Mouse (Mus musculus): ENCODE measurements at regions not wholly inside any gene's neighbourhood (a gene's known extent, or its start where the extent isn't known, plus 50 kb on each side); places are given as distances from the start of the nearest gene placed in this dataset.
"Not testable (repeated sequence)": the region's sequence is repeated elsewhere in the genome, so short reads cannot be mapped to it uniquely, and the experiment has no call there.

DNA sequence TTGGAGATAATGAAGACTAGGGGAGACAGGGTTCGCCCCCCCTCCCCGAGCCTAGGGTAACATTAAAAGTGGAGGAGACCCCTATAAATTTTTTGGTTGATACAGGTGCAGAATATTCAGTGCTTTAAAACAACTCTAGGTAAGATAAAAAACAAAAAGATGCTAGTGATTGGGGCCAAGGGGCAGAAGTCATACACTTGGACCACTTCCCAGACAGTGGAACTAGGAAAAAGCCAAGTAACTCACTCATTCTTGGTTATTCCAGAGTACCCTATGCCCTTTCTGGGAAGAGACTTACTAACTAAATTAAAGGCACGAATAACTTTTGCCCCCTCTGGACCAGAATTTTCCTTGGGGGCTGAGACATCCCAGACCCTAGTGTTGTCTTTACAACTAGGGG, 221.8 kb upstream of the Ceacam5 start:
- not testable (repeated sequence) for H3K4me1 ChIP-seq (ENCODE audit: control insufficient read depth, insufficient read depth, low read length); H3K36me3 ChIP-seq (ENCODE audit: control insufficient read depth, insufficient read depth, low read length); H3K27ac ChIP-seq (ENCODE audit: insufficient read depth, low read depth, low read length); H3K4me3 ChIP-seq (ENCODE audit: insufficient read depth, low read depth, low read length); H3K27me3 ChIP-seq (replicated peaks; ENCODE audit: control insufficient read depth, insufficient read depth, low read length)
- WGBS, result no CpG with 5 or more reads among the region's 3 CpGs
- DNase-seq, result peak; percentile 77
